Mouse (Mus musculus) urinary bladder, postnatal 25 days (tissue): ENCODE measurements at regions not wholly inside any gene's neighbourhood (a gene's known extent, or its start where the extent isn't known, plus 50 kb on each side); places are given as distances from the start of the nearest gene placed in this dataset.
A peak's percentile ranks its signal among the peaks of the same experiment; 100 is the strongest.

ENCODE experiments used
- DNase-seq: peaks from one replicate; pipeline ENCODE4 v3.0.0; 2022; ENCODE audit warnings: low spot score

DNA sequence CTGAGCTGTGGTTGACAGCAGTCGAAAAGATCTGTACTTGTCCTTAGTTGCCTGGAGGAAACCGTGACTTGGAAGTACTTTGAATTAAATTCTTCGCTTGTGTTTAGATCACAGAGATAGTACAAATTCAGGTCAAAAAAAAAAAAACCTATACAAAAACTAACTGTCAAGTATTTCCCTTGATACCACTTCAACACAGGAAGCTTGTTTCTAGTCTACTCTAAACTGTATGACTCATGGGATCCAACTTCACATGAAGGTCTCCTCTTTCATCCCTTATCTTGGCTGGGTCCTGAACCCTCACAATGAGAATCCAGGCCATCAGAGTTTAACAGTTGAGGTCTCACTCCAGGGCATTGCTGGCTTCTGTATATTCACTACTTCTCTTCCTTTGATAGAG lies 54.8 kb downstream of the Tmem30b start:
- DNase-seq: no peak

DNA sequence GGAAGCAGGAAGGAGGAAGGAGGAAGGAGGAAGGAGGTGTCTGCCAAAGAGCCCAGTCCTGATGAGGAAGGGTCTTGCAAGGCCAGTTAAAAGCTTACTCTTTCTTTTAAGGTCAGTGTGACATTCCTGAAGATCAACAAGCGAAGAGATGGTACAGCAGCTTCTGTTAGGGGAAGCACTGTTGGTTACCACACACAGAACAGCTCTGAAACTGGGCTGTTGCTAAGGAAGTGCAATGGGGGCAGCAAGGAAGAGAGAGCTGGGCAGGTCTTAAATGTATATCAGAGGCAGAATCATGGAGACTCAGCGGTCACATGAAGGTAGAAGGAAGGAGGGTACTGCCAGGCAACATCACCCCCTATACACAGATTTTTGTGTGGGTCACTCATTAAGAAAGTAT lies 63.3 kb downstream of the Tmem30b start:
- no peak for DNase-seq

DNA sequence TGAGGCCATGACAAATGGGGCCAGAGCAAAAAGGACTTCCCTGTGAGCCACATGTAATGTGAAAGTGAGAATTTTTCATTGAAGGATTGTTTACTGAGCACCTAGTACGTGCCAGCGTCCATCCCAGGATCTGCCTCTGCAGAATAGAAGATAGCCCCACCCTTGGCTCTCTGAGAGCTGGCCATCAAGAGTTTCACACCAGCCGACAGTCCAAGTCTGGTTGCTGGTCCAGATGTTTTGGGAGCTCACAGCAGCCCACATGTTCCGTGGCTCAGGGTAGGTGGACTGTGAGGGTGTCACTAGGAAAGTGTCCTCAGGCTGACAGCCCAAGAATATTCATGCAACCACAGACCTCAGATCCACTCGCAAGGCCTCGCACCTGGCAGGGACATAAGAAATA lies 63.9 kb downstream of the Tmem30b start:
- no peak for DNase-seq

DNA sequence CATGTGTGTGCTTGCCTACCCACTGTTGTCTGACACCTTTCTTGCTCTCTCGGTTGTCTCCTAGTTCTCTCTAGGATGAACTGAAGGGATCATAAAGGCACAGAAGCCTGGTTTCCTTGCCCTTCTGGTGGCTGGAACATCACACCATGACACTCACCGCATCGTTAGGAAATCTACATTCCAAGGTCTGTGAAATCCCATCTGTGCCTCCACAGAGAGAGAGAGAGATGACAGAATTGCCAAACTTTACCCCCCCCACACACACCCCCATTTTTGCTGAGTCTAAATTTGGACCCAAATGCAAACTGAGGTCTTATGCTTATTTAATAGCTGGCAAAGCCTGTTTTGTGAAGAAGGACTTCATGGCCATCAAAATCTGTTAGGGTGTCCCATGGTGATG lies 64.5 kb downstream of the Tmem30b start:
- no peak for DNase-seq

DNA sequence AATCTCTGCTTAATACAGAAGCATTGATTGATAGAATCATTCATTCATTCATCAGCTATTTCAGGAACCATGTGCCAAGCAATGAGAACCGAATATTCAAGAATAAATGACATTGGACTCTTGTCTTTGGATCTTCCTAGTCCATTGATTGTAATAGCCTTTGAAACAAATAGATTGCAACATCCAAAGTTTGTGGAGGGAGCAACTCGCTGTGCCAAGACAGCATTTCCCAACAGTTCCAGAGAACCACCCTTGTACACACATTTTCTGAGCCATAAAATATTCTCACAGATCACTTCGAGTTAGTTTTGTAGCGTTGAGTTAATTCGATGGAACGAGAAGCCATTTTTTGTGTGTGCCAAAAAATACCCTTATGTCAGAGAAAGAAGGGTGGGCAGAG lies 65.0 kb downstream of the Tmem30b start:
- DNase-seq: no peak

DNA sequence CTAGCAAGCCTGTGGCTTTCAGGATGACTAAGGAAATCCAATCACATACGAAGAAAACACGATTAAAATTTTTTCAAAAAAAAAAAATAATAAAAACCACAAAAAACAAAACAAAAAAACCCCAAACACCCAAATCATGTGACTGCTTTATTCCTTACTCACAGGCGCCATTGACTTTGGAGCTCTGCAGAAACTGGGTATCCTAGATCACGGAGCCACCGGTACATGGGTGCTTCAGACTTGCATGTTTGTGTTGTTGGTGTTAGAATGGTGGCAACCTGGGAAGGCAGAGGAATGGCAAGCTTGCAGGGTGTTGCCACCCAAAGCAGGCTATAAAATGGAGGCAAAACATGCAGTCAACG lies 65.6 kb downstream of the Tmem30b start:
- no peak for DNase-seq

DNA sequence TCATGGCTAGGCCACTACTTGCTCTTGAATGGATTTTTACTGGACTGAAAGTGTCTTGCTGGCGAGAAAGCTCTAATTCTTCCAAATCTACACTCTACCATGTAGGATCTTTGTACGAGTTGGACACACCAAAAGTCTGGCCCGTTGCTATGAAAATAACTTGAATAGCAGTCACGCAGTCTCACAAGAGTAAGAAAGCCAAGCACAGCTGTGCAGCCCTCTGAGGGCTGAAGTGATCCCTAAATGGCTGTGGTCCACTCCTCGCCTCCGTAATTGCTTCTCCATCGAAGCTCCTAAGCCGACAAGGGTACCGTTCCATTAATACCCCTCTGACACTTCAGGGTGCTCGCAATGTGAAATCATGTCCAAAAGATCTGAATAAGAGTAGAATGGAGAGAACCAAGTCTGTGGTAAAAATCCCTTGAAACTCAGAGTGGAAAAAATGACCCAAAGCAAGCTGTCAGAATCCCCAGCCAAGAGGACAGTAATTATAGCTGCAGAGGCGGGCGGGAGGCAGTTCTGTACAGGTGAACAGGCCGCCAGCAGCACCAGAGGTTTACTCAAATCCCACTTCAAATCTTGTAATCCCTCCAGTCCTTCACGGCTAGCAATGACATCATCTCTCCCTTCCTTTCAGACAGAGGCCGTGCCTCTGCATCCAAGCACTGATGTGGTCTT lies 66.1 kb downstream of the Tmem30b start:
- DNase-seq: no peak

DNA sequence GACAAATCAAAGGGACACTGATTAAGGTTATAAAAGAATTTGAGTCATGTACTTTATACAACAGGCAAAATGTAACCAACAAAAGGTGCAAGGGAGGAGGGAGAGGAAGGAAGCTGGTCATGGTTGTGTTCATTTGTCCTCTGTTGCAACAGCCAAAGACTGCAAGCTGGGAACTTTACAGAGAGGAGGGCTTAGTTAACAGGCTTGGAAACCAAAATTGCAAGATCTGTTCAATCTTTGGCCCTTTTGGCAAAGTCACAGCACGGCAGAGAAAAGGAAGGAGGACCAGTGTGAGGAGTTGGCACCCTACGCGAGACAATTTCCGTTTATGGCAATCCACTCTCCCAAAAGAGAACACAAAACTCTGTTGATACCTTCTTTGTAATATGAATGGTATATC lies 67.6 kb downstream of the Tmem30b start:
- DNase-seq: no peak

DNA sequence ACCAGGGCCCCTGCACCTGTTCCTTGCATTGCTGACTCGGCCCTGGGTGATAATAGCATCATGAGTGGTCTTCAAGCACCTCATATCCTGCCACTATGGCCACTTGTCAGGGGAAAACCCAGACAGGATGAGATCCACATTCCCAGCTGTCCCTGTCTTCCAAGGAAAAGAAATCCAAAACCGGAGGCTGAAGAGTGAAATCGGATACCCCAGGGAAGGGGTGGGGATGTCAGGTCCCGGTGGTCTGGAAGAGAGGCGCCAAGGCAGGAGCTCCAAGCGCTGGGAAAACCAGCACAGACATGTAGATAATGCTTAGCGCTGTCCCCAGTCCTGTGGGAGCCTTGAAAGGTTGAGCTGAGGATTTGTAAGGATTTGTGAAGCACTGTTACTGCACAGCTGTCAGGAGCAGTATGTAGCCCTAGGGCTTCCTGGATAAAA lies 69.8 kb downstream of the Tmem30b start:
- no peak for DNase-seq

DNA sequence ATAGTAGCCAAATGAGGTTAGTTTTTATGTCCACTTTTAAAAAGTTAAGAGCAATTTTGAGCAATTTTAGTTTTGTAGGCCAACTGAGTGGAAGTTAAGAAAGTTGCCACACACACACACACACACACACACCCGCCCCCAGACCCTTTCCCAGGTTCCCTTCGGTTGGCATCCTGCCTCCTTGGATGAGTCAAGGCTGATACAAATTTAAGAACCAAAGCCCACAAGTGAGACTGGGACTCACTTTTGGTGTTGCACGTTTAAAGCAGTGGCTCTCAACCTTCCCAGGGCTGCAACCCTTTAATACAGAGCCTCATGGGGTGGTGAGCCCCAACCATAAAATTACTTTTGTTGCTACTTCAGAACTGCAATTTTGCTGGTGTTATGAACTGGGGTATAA lies 70.4 kb downstream of the Tmem30b start:
- no peak for DNase-seq

DNA sequence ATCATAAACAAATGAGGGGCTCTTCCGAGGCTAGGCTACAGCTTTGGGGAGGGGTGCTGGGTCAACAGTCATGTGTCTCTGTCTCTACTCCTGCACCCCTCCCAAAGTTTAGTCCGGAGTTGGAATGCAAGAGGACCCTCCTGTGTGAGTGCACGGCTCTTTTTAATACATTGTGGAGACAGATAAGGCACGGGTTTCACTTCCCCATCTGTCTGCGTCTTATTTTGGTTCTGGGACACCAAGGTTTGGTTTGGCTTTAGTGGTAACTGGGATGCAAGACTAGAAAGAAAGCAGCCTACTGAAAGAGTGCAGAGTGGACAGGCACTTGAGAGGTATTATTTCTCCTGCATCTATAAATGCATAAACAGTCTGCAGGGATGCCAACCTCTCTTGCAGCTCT lies 71.2 kb downstream of the Tmem30b start:
- DNase-seq: no peak

DNA sequence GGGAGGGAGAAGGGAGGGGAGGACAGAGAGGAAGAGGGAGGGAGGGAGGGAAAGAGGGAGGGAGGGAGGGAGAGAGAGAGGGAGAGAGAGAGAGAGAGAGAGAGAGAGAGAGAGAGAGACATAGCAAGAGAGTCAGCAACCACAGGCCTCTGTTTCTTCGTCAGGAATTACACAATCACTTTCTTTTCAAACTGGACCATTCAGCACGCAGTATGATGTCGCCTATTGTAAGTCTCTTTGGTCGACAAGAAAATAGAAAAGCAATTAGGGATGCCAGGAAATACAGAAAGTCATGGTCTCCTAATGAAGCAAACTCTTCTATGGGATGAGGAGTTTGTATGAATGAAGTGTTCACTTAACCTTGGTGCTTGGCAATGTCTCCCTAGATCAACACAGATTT lies 73.1 kb downstream of the Tmem30b start:
- DNase-seq: no peak

DNA sequence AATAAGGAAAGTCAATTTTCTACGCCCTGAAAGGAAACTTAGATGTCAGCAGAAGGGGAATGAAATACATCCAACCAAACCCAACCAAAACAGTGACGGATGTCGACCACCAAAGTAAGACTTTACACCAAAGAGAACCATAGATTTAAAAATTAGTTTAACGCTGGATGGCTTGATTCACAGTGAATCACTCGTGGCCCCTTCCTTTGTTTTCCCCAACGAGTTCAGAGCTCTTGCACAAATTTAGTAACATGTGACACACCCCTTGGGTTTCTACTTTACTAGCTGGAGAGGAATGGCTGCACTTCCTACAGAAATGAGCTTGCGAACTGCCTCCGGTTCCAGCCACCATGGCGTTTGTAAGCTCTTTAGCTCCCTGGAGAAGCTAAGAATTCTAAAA lies 74.2 kb downstream of the Tmem30b start:
- DNase-seq: no peak

DNA sequence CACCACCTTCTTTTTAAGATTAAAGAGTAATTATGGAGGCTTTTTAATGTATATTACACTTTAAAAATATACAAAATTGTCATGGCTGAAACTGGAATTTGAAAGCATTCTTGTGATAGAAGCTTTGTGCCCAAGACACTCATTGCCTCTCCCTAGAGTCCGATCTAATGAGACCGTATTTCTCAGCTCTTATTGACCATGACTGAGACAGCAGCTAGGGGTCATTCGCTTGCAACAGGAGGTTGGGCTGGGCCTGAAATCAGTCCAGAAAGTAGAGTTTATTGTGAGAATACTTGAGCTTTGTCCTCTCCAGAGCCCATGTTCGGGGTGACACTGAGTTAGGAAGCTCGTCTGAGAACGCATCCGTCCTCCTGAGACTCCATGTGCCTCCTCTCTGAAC lies 79.7 kb downstream of the Tmem30b start:
- no peak for DNase-seq

DNA sequence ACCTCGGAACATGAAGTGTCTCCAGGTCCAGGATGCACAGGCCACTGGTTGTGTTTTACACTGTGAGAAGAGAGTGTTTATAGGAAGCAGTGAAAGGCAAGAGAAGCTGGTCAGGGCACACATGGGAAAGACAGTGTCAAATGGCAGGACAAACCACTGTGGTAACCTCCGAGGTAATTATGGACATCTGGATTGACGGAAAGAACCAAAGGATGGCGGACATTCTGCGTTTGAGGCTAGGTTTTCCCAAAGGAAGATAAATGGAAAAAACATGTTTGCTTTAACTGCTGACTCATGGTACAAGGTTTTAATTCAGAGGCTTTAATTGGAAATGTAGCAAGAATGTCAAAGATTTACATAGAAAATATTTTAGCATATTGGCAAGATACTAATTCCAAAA lies 80.2 kb downstream of the Tmem30b start:
- DNase-seq: no peak

DNA sequence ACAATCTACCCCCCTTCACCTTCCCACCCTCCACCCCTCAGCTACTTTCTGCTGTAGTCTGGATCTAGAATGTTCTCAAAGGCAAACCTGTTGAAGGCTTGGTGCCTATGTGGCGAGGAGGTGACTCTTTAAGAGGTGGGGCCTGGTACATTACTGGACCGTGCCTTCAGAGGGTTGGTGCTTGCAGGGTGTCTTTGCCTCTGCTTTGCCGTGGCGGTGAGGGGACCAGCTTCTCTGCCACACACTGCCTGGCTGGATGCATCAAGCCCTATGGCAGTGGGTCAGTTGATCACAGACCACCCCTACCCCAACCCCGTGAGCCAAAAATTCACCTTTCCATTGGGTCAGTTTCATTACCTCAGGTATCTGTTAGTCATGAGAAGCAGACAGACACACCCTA lies 81.9 kb downstream of the Tmem30b start:
- DNase-seq: no peak

DNA sequence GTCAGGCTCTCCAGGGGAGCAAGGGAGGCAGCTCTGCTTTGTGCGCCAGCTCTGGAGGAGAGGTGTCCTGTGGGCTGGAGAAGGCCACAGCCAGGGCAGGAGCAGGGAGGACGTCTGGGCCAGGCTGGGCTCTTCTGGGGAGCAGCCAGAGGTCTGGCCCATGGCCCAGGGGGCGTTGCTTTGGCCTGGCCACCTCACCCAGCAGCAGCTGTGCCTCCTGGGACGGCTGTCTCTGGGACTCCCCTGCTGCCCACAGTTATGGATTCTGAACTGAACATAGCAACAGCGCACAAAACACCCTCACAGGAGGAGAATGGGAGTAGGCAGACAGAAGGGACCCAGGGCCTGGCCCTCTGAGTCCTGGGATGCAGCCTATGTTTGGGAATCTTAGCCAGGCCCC lies 84.1 kb downstream of the Tmem30b start:
- DNase-seq: no peak

DNA sequence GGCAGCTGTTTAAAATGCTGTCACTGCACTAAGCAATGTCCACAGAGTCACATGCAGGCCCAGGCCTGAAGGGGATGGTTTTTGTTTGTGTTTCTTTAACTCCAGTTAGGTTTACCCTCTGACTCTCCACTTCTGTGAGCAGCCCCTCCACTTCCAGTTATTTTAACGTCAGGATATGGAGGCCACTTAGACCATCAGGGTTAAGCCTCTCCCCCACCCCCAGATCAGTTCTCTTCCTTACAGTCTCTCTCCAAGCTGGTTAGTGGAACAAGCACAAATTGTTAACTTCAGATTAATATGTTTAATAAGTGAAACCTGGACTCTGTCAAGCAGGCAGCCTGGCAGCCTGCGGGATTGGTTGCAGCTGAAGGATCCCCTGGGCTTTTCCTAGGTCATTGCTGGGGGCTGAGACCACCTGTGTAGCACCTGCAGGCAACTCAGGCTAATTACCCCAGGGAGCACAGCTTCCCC lies 85.9 kb downstream of the Tmem30b start:
- DNase-seq: no peak

DNA sequence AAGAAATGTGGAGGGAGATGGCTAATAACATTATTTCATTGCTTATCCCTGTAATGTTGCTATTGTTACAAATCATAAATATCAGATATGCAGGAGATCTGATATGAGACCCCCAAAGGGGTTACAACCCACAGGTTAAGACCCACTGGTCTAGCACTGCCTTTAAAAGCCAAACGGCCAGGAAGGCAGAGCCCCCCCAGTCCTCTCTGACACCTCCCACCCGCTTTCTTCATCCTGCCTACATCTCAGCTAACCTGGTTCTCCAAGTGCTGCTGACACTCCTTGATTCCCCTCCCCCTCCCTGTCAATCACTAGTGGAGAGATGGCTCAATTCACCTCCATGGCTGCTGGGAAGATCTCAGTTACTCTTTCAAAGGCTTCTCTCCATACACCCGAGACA lies 94.9 kb downstream of the Tmem30b start:
- no peak for DNase-seq

DNA sequence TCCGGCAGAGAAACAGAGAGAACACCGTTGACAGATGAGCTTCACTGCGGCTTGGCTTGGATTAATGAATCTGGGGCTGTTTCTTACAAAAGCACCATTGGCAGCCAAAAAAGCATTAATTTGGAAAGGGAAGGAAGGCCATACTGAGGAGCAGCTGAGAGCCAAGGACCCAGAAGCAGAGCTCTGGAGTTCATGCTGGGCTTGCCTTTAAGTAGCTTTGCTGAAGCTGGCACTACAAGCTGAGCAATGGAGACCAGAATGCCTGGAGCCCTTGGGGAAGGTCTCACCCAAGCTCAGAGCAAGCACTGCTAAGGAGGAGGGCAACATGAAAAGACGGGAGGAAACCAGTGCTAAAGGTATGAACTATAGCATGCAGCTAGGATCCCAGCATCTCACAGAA lies 95.7 kb downstream of the Tmem30b start:
- no peak for DNase-seq

DNA sequence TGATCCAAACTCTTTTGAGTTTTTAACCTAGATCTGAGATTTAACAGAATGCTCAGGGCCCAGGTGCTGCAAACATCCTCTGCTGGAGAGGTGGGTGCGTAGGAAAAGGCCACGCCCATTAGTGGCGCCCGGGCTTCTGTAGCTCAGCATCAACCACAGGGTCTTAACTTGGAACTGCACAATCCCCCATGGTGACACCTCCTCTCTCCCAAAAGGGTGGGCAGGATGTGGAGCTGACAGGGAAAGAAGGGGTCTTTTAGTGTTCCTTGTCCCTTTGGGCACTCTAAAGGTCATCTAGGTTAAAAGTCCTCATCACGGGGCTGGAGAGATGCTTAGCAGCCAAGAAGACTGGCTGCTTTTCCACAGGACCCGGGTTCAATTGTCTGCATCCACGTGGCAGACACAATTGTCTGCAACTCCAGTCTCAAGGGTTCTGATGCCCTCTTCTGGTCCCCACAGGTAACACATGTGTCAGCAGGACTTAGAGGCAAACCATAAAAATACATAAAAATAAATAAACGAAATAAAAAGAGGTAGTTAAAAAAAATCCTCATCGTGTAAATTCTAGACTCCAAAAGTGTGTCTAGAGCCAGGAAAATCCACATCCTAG lies 96.2 kb downstream of the Tmem30b start:
- no peak for DNase-seq

DNA sequence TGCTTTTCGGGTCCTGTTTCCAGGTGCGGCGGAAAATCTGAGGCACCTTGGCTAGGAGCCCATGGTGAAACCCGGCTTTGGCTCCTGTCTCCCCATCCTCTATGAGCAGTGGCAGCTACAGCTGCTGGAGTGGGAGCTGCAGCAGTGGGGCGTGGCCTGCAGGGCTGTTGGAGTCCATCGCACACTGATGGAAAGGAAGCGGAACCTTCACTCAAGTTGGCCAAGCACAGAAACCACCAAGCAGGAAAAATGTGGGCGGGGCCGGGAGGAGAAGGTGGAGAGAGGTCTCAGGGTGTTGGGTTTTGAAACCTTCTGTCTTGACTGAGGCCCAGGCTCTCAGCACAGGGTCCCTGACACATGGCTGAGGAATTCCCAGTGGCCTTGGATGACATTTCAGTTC lies 97.1 kb downstream of the Tmem30b start:
- DNase-seq: peak; percentile 39

DNA sequence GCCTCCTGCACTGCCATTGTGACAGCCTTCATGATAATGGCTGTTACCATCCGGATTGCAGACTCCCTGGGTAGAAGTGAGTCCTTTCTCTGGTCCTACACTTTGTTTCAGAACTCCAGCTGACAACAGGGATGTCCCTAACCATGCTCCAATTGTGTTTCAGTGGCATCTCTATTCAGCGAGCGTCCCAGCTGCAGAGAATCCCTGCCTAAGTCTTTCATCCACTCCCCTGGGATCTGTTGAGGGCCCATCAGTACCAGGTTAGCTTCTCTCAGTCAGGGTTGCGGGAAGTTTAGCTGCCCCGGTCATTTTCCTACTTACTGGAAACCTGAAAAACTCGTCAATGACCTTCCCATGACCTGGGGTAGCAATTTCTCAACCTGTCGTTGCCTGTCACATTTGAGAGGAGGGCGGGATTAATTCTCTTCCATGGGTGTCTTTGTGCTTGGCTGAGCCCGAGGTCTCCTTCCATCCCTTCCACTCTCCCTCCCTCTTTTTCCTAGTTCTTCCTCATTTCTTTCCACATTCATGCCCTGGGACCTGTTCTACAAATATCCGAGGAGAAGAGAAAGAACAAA lies 97.7 kb downstream of the Tmem30b start:
- DNase-seq: no peak

DNA sequence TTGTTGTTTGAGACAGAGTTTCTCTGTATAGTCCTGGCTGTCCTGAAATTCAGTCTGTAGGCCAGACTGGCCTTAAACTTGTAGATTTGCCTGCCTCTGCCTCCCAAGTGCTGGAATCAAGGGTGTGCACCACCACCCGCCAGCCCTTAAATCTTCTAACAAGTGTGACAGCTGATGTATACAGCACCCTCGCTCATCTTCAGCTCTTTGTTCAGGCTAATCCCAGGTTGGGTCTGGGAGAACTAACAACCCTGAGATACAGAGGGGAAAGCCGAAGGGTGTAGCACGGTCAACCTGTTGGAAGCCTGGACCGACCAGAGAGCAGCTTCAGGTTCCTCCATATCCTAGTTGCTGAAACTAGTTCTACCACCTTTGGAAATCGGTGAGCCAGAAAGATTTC lies 99.0 kb downstream of the Tmem30b start:
- no peak for DNase-seq
